Mouse (Mus musculus) bone marrow macrophage, adult 2 months (primary cell): ENCODE results near the gene Hspb2.

Experiments
- CTCF ChIP-seq: IDR thresholded peaks from 2 replicates; pipeline ENCODE4 v1.5.1; 2012; ENCODE audit warnings: low read depth, mild to moderate bottlenecking, low read length, moderate library complexity
- POLR2A ChIP-seq: IDR thresholded peaks from 2 replicates; pipeline ENCODE4 v1.6.1; 2012; ENCODE audit warnings: mild to moderate bottlenecking, low read depth, low read length, borderline replicate concordance

DNA sequence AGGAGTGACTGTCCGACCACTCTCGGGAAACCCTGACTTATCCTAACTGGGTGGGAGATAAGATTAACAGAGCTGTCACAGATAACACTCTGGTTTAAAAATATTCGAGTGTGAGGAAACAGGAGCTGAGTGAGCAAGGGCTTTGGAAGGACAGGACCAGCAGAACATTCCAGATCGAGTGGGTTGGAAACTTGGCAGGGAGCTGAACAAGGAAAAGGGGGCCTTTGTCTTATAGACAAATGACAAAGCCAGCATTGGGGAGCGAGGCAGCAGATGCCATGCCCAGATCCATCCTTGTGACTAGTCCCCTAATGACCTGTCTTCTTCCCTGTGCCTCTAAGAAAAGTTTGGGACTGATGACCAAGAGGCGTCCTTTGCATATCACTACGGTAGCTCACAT lies 1.8 kb upstream of the Hspb2 start:
- TF ChIP-seq CTCF (no peak), POLR2A (no peak)
